Mouse (Mus musculus): ENCODE data around the gene Acp7.
A peak's percentile ranks its signal among the peaks of the same experiment; 100 is the strongest.
"Not testable (repeated sequence)": the region's sequence is repeated elsewhere in the genome, so short reads cannot be mapped to it uniquely, and the experiment has no call there.

The Acp7 gene

GRCm38 (mm10) chr7:28631073-28631472, at the start of gene Acp7:
Gene Acp7 (minus strand): TSS chr7:28631332.
- no peak for DNase-seq

- no peak for DNase-seq
These were observed 46.5 kb upstream of the Acp7 start for GRCm38 (mm10) chr7:28677624-28678023.

GRCm38 (mm10) chr7:28676811-28677541, 45.8 kb upstream of the Acp7 start:
- DNase-seq = no peak

- DNase-seq = no peak
These were observed 44.6 kb upstream of the Acp7 start for GRCm38 (mm10) chr7:28675746-28676145.

- no peak for DNase-seq
These were observed 43.9 kb upstream of the Acp7 start for GRCm38 (mm10) chr7:28674994-28675393.

- DNase-seq = not testable (repeated sequence)
These were observed 41.7 kb upstream of the Acp7 start for GRCm38 (mm10) chr7:28672786-28673185.

GRCm38 (mm10) chr7:28672276-28672675, 41.1 kb upstream of the Acp7 start:
- no peak for DNase-seq

- no peak for DNase-seq
These were observed 40.0 kb upstream of the Acp7 start for GRCm38 (mm10) chr7:28671172-28671571.

GRCm38 (mm10) chr7:28665620-28666579, 34.8 kb upstream of the Acp7 start:
- DNase-seq = no peak

GRCm38 (mm10) chr7:28656430-28656829, 25.3 kb upstream of the Acp7 start:
- no peak for DNase-seq

GRCm38 (mm10) chr7:28651157-28651556, 20.0 kb upstream of the Acp7 start:
- DNase-seq = no peak

- no peak for DNase-seq
These were observed 15.9 kb upstream of the Acp7 start for GRCm38 (mm10) chr7:28647016-28647415.

GRCm38 (mm10) chr7:28645947-28646475, 14.9 kb upstream of the Acp7 start:
- no peak for DNase-seq

GRCm38 (mm10) chr7:28645366-28645765, 14.2 kb upstream of the Acp7 start:
- no peak for DNase-seq

- DNase-seq = no peak
These were observed 10.4 kb upstream of the Acp7 start for GRCm38 (mm10) chr7:28641546-28641945.

GRCm38 (mm10) chr7:28637511-28637910, 6.4 kb upstream of the Acp7 start:
- peak; percentile 10 for DNase-seq

GRCm38 (mm10) chr7:28634128-28634527, 3.0 kb upstream of the Acp7 start:
- DNase-seq = no peak

GRCm38 (mm10) chr7:28624791-28625190, 6.3 kb downstream of the Acp7 start:
- DNase-seq = no peak

GRCm38 (mm10) chr7:28619098-28619715, 11.9 kb downstream of the Acp7 start:
- no peak for DNase-seq

- DNase-seq = no peak
These were observed 25.2 kb downstream of the Acp7 start for GRCm38 (mm10) chr7:28605951-28606350.

GRCm38 (mm10) chr7:28603788-28604187, 27.3 kb downstream of the Acp7 start:
- not testable (repeated sequence) for DNase-seq

GRCm38 (mm10) chr7:28603136-28603535, 28.0 kb downstream of the Acp7 start:
- DNase-seq = no peak

GRCm38 (mm10) chr7:28601668-28602067, 29.5 kb downstream of the Acp7 start:
- peak; percentile 85 for DNase-seq

All from cerebellum, adult 9-10 months (tissue).